Mouse (Mus musculus): Measurements from ENCODE around the gene Adam15. TPM values are rescaled to one million over a fixed set of nuclear protein-coding genes. Genes with fewer than 3 reads are reported as not detected.

Adam15 gene
- polyA plus RNA-seq, 1 experiment from 2014 or later, result 61.1 TPM

DNA sequence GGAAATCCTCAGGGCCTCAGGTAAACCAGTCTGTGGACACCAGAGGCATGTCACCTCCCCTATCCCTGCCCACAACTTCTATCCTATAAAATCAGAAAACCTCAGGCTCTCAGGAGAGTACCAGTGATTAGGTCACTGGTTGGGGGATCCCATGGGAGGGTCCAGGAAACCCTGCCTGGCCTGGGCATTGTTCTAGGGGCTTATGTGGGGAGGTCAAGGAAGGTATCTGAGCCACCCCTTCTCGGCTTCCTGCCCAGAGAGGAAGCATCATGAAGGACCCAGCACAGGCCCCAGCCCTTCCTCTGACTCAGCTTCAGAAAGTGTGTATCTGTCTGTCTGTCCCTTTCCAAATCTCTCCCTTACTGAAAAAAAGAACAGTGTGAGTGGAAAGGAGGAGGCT, 1.9 kb downstream of the Adam15 start:
- Histone ChIP-seq H3K9ac (ENCODE audit: low read length) (no peak overlapping the region), H3K27me3 (ENCODE audit: control insufficient read depth, insufficient read depth, low read length) (no peaks in the 10 kb centered on the region), H3K4me3 (replicated peaks; ENCODE audit: low read length) (no peak overlapping the region), H3K4me1 (ENCODE audit: control insufficient read depth, insufficient read depth, low read length) (0 out of 2 replicates have a peak, but pooled peaks cover 6% of the 10 kb centered on the region), H3K9me3 (replicated peaks; ENCODE audit: control insufficient read depth, low read length) (no peaks in the 10 kb centered on the region), H3K27ac (ENCODE audit: low read length) (peak overlapping the region; percentile 60; the same call in 1 of the 2 replicates), H3K4me2 (ENCODE audit: low read depth, low read length) (peak overlapping the region; percentile 96; the same call in 1 of the 2 replicates), H3K36me3 (ENCODE audit: control insufficient read depth, insufficient read depth, low read length) (peaks cover 5% of the 10 kb centered on the region; the same call in 1 of the 2 replicates)
- ATAC-seq (ENCODE audit: insufficient read depth, low FRiP score), result no peak
- 95% methylated on average over 1 of the region's 1 CpGs for WGBS

GRCm38 (mm10) chr3:89346815-89347540, 2.8 kb downstream of the Adam15 start:
- no peaks in the 10 kb centered on the region for H3K27me3 ChIP-seq (ENCODE audit: control insufficient read depth, insufficient read depth, low read length)
- 76% methylated on average over 10 of the region's 10 CpGs for WGBS
- 0 out of 2 replicates have a peak, but pooled peaks cover 6% of the 10 kb centered on the region for H3K4me1 ChIP-seq (ENCODE audit: control insufficient read depth, insufficient read depth, low read length)
- no peak overlapping the region for H3K4me2 ChIP-seq (ENCODE audit: low read depth, low read length)
- H3K36me3 ChIP-seq (ENCODE audit: control insufficient read depth, insufficient read depth, low read length), result peaks cover 5% of the 10 kb centered on the region; the same call in 1 of the 2 replicates
- H3K9me3 ChIP-seq (replicated peaks; ENCODE audit: control insufficient read depth, low read length), result no peaks in the 10 kb centered on the region
- ATAC-seq (ENCODE audit: insufficient read depth, low FRiP score), result no peak
- no peak overlapping the region for H3K27ac ChIP-seq (ENCODE audit: low read length)
- H3K9ac ChIP-seq (ENCODE audit: low read length), result no peak overlapping the region
- no peak overlapping the region for H3K4me3 ChIP-seq (replicated peaks; ENCODE audit: low read length)

GRCm38 (mm10) chr3:89343279-89343678, 6.5 kb downstream of the Adam15 start:
- no peak overlapping the region for H3K27ac ChIP-seq (ENCODE audit: low read length)
- no peak overlapping the region for H3K9ac ChIP-seq (ENCODE audit: low read length)
- H3K4me2 ChIP-seq (ENCODE audit: low read depth, low read length), result no peak overlapping the region
- ATAC-seq (ENCODE audit: insufficient read depth, low FRiP score), result no peak
- H3K4me3 ChIP-seq (replicated peaks; ENCODE audit: low read length), result no peak overlapping the region
- WGBS, result 85% methylated on average over 7 of the region's 7 CpGs
- H3K36me3 ChIP-seq (ENCODE audit: control insufficient read depth, insufficient read depth, low read length), result peaks cover 5% of the 10 kb centered on the region; the same call in 1 of the 2 replicates
- H3K27me3 ChIP-seq (ENCODE audit: control insufficient read depth, insufficient read depth, low read length), result no peaks in the 10 kb centered on the region
- H3K4me1 ChIP-seq (ENCODE audit: control insufficient read depth, insufficient read depth, low read length), result peaks cover 23% of the 10 kb centered on the region
- H3K9me3 ChIP-seq (replicated peaks; ENCODE audit: control insufficient read depth, low read length), result no peaks in the 10 kb centered on the region

DNA sequence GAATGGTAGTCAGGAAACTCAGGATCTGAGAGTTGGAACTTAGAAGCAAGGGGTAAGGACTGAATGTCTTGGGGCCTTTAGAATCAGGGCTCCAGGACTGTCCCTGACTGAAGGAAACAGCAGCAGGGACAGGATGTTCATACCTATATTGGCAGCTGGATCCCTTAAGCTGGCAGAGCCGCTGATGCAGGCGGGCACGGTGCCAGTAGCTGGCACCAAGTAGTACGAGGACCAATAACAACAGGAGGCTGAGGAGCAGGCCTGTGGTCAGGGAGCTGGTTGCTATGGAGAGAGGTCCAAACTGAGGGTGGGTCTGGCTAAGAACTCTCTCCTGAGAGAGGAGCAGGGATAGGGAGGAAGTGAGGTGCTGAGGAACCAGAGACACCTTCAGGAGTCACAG, 8.0 kb downstream of the Adam15 start:
- H3K9me3 ChIP-seq (replicated peaks; ENCODE audit: control insufficient read depth, low read length), result no peaks in the 10 kb centered on the region
- 83% methylated on average over 4 of the region's 4 CpGs for WGBS
- peaks cover 27% of the 10 kb centered on the region for H3K4me1 ChIP-seq (ENCODE audit: control insufficient read depth, insufficient read depth, low read length)
- no peak for ATAC-seq (ENCODE audit: insufficient read depth, low FRiP score)
- no peaks in the 10 kb centered on the region for H3K27me3 ChIP-seq (ENCODE audit: control insufficient read depth, insufficient read depth, low read length)
- no peak overlapping the region for H3K4me2 ChIP-seq (ENCODE audit: low read depth, low read length)
- H3K36me3 ChIP-seq (ENCODE audit: control insufficient read depth, insufficient read depth, low read length), result peaks cover 5% of the 10 kb centered on the region; the same call in 1 of the 2 replicates
- H3K4me3 ChIP-seq (replicated peaks; ENCODE audit: low read length), result no peak overlapping the region
- H3K27ac ChIP-seq (ENCODE audit: low read length), result no peak overlapping the region
- no peak overlapping the region for H3K9ac ChIP-seq (ENCODE audit: low read length)

GRCm38 (mm10) chr3:89340465-89340864, 9.3 kb downstream of the Adam15 start:
- Histone ChIP-seq H3K4me1 (ENCODE audit: control insufficient read depth, insufficient read depth, low read length) (peaks cover 39% of the 10 kb centered on the region), H3K27me3 (ENCODE audit: control insufficient read depth, insufficient read depth, low read length) (no peaks in the 10 kb centered on the region), H3K27ac (ENCODE audit: low read length) (no peak overlapping the region), H3K9ac (ENCODE audit: low read length) (peak overlapping the region; percentile 55; the same call in 1 of the 2 replicates), H3K9me3 (replicated peaks; ENCODE audit: control insufficient read depth, low read length) (no peaks in the 10 kb centered on the region), H3K4me3 (replicated peaks; ENCODE audit: low read length) (peak overlapping the region; percentile 25; the same call in 1 of the 2 replicates), H3K4me2 (ENCODE audit: low read depth, low read length) (peak overlapping the region; percentile 52), H3K36me3 (ENCODE audit: control insufficient read depth, insufficient read depth, low read length) (peaks cover 5% of the 10 kb centered on the region; the same call in 1 of the 2 replicates)
- 0 out of 2 replicates have a peak, but pooled peaks have one; percentile 4 for ATAC-seq (ENCODE audit: insufficient read depth, low FRiP score)
- 5% methylated on average over 11 of the region's 11 CpGs for WGBS

DNA sequence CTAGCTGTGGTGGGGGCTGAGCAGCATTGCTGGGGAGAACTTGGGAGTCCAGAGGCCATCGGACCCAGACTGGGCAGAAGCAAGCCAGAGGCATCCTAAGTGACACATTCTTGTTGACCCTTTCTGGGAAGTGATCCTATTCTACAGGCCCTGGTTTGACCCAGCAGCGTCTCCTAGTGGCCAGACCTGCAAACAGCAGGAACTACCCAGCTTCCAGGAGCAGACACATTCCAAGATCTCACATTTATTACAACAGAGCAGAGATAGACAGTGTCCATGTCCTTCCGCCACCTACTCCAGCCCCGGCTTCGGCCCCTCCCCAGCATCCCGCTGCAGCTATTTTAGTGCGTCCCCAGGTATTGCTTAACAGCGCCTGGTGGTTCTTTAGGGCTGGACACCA, 10.4 kb downstream of the Adam15 start:
- no peaks in the 10 kb centered on the region for H3K27me3 ChIP-seq (ENCODE audit: control insufficient read depth, insufficient read depth, low read length)
- H3K36me3 ChIP-seq (ENCODE audit: control insufficient read depth, insufficient read depth, low read length), result peaks cover 5% of the 10 kb centered on the region; the same call in 1 of the 2 replicates
- no peak overlapping the region; the same call in 1 of the 2 replicates for H3K4me2 ChIP-seq (ENCODE audit: low read depth, low read length)
- H3K4me1 ChIP-seq (ENCODE audit: control insufficient read depth, insufficient read depth, low read length), result peaks cover 39% of the 10 kb centered on the region
- H3K9ac ChIP-seq (ENCODE audit: low read length), result no peak overlapping the region
- ATAC-seq (ENCODE audit: insufficient read depth, low FRiP score), result no peak
- H3K4me3 ChIP-seq (replicated peaks; ENCODE audit: low read length), result no peak overlapping the region
- WGBS, result 26% methylated on average over 8 of the region's 8 CpGs
- H3K27ac ChIP-seq (ENCODE audit: low read length), result peak overlapping the region; percentile 89; the same call in 1 of the 2 replicates
- no peaks in the 10 kb centered on the region for H3K9me3 ChIP-seq (replicated peaks; ENCODE audit: control insufficient read depth, low read length)

DNA sequence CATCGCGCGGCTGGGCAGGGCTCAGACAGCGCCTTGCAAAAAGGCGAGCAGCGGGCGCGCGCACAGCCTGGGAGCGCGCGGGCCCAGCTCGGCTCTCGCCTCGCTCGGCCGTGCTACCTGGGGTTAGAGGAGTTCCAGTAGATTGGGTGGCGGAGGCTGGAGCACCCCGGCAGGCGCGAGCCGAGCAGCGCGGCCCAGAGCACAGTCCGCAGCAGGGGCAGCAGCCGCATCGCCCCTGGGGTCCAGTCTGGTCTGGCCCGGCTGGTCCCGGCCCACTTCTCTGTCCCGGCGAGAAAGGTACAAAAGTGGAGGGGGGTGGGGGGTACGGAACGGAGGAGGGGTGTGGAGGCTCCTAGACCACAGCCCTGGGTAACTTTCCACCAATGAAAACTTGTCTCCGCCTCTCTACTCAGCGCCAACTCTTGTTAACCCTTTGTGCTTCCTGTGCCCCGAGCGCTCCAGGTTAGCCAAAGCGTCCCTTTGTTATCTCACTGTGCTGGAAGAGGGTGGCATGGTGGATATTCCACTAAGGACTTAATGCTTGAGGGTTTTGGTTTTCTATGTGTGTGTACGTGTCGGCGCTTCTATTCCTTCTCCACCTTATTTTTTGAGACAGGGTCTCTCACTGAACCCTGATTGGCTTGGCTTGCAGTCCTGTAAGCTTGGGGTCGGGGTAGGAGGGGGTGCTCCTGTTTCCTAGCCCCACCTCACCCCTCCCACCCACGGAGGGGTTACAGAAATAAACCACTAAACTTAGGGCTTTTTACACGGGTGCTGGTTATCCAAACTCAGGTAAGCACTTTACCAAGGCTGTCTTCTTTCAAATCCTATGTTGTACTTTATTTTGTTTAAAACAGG, 11.8 kb downstream of the Adam15 start, which contains the start of gene Efna4:
Gene Efna4 (minus strand): TSS at position 308 of the 858 bp plus-strand sequence.
- no peaks in the 10 kb centered on the region; the same call in 1 of the 2 replicates for H3K36me3 ChIP-seq (ENCODE audit: control insufficient read depth, insufficient read depth, low read length)
- H3K27ac ChIP-seq (ENCODE audit: low read length), result peak within 1 kb of the TSS; percentile 89
- peak; percentile 86 for ATAC-seq (ENCODE audit: insufficient read depth, low FRiP score)
- H3K4me1 ChIP-seq (ENCODE audit: control insufficient read depth, insufficient read depth, low read length), result peaks cover 39% of the 10 kb centered on the region
- peak within 1 kb of the TSS; percentile 92 for H3K9ac ChIP-seq (ENCODE audit: low read length)
- H3K4me3 ChIP-seq (replicated peaks; ENCODE audit: low read length), result peak within 1 kb of the TSS; percentile 78
- H3K9me3 ChIP-seq (replicated peaks; ENCODE audit: control insufficient read depth, low read length), result no peaks in the 10 kb centered on the region
- no peaks in the 10 kb centered on the region for H3K27me3 ChIP-seq (ENCODE audit: control insufficient read depth, insufficient read depth, low read length)
- H3K4me2 ChIP-seq (ENCODE audit: low read depth, low read length), result peak within 1 kb of the TSS; percentile 68
- under 1% methylated on average over 43 of the region's 44 CpGs for WGBS

- under 1% methylated on average over 21 of the region's 21 CpGs for WGBS
- peak overlapping the region; percentile 92 for H3K9ac ChIP-seq (ENCODE audit: low read length)
- peak overlapping the region; percentile 89 for H3K27ac ChIP-seq (ENCODE audit: low read length)
- no peaks in the 10 kb centered on the region for H3K36me3 ChIP-seq (ENCODE audit: control insufficient read depth, insufficient read depth, low read length)
- no peaks in the 10 kb centered on the region for H3K9me3 ChIP-seq (replicated peaks; ENCODE audit: control insufficient read depth, low read length)
- H3K4me2 ChIP-seq (ENCODE audit: low read depth, low read length), result peak overlapping the region; percentile 68
- peaks cover 40% of the 10 kb centered on the region for H3K4me1 ChIP-seq (ENCODE audit: control insufficient read depth, insufficient read depth, low read length)
- peak overlapping the region; percentile 78 for H3K4me3 ChIP-seq (replicated peaks; ENCODE audit: low read length)
- no peaks in the 10 kb centered on the region for H3K27me3 ChIP-seq (ENCODE audit: control insufficient read depth, insufficient read depth, low read length)
- no peak; the same call in 1 of the 2 replicates for ATAC-seq (ENCODE audit: insufficient read depth, low FRiP score)
Measured at GRCm38 (mm10) chr3:89337062-89337720, 12.6 kb downstream of the Adam15 start.
